Mouse (Mus musculus) macrophage (primary cell): ENCODE data around the gene Shf. TPM values are rescaled to one million over a fixed set of nuclear protein-coding genes. Genes with fewer than 3 reads are reported as not detected.

Experiments used
- H3K27ac ChIP-seq: fragments of 350-480 bp; formaldehyde crosslinking; 2 replicates; pipeline ENCODE4 v1.9.0; 2021
- H3K36me3 ChIP-seq: fragments of 350-480 bp; formaldehyde crosslinking; 2 replicates; pipeline ENCODE4 v1.9.0; 2021; ENCODE audit errors: inconsistent target
- H3K4me3 ChIP-seq: fragments of 350-480 bp; formaldehyde crosslinking; 2 replicates; pipeline ENCODE4 v1.9.0; 2021; ENCODE audit errors: inconsistent target
- H3K79me2 ChIP-seq: fragments of 350-480 bp; formaldehyde crosslinking; 2 replicates; pipeline ENCODE4 v1.9.0; 2021; ENCODE audit errors: inconsistent target
- WGBS: methylation state at CpG from one replicate; pipeline ENCODE4 v1.1.7; 2026; ENCODE audit warnings: inconsistent platforms; ENCODE audit not compliant: missing documents; 5-methylcytosine and 5-hydroxymethylcytosine counted together
- polyA plus RNA-seq: library from polyadenylated mRNA; stranded (reverse); fragments of 250-400 nt; gene quantifications from 3 replicates; pipeline ENCODE4 v1.2.4, GENCODE M21; 2018; ENCODE audit warnings: inconsistent platforms

The Shf gene
- polyA plus RNA-seq, 1 experiment from 2014 or later = 0.98 TPM

- no peaks in the 10 kb centered on the region for H3K36me3 ChIP-seq
- WGBS = 90% methylated on average over 13 of the region's 13 CpGs
- H3K27ac ChIP-seq = no peak overlapping the region
- no peaks in the 10 kb centered on the region for H3K79me2 ChIP-seq
- no peak overlapping the region for H3K4me3 ChIP-seq
Observed at GRCm38 (mm10) chr2:122362622-122363523, 6.1 kb downstream of the Shf start.

DNA sequence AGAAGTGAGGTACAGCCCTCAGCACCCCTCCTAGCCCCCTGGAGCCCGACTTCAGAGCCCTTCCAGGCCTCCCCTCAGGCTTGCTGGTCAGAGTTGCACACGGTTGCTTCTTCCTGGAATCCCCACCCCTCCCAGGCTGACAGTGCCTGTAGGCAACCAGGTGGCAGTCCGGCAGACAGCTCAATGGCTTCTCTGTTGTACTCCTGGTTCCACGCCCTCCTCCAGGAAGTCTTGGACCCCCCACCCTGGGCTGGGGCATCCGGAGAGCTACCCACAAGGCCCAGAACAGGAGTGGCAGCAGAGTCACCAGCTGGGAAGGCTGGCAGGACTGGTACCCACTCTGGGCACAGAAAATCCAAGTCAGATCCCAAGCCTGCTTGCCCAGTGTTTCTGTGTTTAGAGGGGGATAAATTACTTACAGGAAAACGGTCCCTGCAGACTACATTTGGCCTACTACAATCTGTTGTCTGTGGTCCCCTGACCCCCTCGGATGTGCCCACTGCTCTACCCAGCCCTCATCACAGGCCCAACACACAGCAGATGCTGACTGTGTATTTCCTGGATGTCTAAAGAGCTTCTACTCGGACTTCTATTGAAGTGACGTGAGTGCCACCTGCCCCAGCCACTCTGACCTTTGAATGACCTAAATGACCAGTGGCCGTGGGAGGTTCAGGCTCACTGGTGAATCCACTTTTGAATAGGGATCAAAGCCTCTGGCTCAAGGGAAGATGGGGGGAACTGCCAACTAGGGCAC, 6.9 kb downstream of the Shf start:
- Histone ChIP-seq H3K4me3 (no peak overlapping the region), H3K36me3 (no peaks in the 10 kb centered on the region), H3K27ac (no peak overlapping the region), H3K79me2 (no peaks in the 10 kb centered on the region)
- WGBS = 71% methylated on average over 10 of the region's 10 CpGs

GRCm38 (mm10) chr2:122361181-122361580, 7.8 kb downstream of the Shf start:
- H3K27ac ChIP-seq = no peak overlapping the region
- no peaks in the 10 kb centered on the region for H3K79me2 ChIP-seq
- no peaks in the 10 kb centered on the region for H3K36me3 ChIP-seq
- no peak overlapping the region for H3K4me3 ChIP-seq
- WGBS = 40% methylated on average over 6 of the region's 6 CpGs

GRCm38 (mm10) chr2:122360310-122360709, 8.7 kb downstream of the Shf start:
- H3K36me3 ChIP-seq = no peaks in the 10 kb centered on the region
- 99% methylated on average over 6 of the region's 6 CpGs for WGBS
- H3K4me3 ChIP-seq = no peak overlapping the region
- H3K79me2 ChIP-seq = no peaks in the 10 kb centered on the region
- H3K27ac ChIP-seq = no peak overlapping the region

- no peaks in the 10 kb centered on the region for H3K36me3 ChIP-seq
- WGBS = 80% methylated on average over 3 of the region's 3 CpGs
- H3K27ac ChIP-seq = no peak overlapping the region
- no peaks in the 10 kb centered on the region for H3K79me2 ChIP-seq
- H3K4me3 ChIP-seq = no peak overlapping the region
Observed at GRCm38 (mm10) chr2:122356187-122356586, 12.8 kb downstream of the Shf start.

- Histone ChIP-seq H3K27ac (no peak overlapping the region), H3K36me3 (no peaks in the 10 kb centered on the region), H3K79me2 (no peaks in the 10 kb centered on the region), H3K4me3 (no peak overlapping the region)
- 97% methylated on average over 5 of the region's 5 CpGs for WGBS
Observed at GRCm38 (mm10) chr2:122355389-122355788, 13.6 kb downstream of the Shf start.

GRCm38 (mm10) chr2:122354191-122354929, 14.6 kb downstream of the Shf start:
- no peak overlapping the region for H3K27ac ChIP-seq
- H3K79me2 ChIP-seq = no peaks in the 10 kb centered on the region
- no peak overlapping the region for H3K4me3 ChIP-seq
- H3K36me3 ChIP-seq = no peaks in the 10 kb centered on the region
- WGBS = 93% methylated on average over 12 of the region's 12 CpGs

GRCm38 (mm10) chr2:122353765-122354164, 15.2 kb downstream of the Shf start:
- H3K4me3 ChIP-seq = no peak overlapping the region
- H3K36me3 ChIP-seq = no peaks in the 10 kb centered on the region
- 92% methylated on average over 7 of the region's 8 CpGs for WGBS
- H3K27ac ChIP-seq = no peak overlapping the region
- H3K79me2 ChIP-seq = no peaks in the 10 kb centered on the region

- Histone ChIP-seq H3K79me2 (no peaks in the 10 kb centered on the region), H3K4me3 (no peak overlapping the region), H3K36me3 (no peaks in the 10 kb centered on the region), H3K27ac (no peak overlapping the region)
- WGBS = 96% methylated on average over 6 of the region's 6 CpGs
Observed at GRCm38 (mm10) chr2:122352992-122353391, 16.0 kb downstream of the Shf start.

GRCm38 (mm10) chr2:122351931-122352329, 17.0 kb downstream of the Shf start:
- Histone ChIP-seq H3K79me2 (no peaks in the 10 kb centered on the region), H3K36me3 (no peaks in the 10 kb centered on the region), H3K27ac (no peak overlapping the region), H3K4me3 (no peak overlapping the region)
- WGBS = 73% methylated on average over 4 of the region's 4 CpGs

DNA sequence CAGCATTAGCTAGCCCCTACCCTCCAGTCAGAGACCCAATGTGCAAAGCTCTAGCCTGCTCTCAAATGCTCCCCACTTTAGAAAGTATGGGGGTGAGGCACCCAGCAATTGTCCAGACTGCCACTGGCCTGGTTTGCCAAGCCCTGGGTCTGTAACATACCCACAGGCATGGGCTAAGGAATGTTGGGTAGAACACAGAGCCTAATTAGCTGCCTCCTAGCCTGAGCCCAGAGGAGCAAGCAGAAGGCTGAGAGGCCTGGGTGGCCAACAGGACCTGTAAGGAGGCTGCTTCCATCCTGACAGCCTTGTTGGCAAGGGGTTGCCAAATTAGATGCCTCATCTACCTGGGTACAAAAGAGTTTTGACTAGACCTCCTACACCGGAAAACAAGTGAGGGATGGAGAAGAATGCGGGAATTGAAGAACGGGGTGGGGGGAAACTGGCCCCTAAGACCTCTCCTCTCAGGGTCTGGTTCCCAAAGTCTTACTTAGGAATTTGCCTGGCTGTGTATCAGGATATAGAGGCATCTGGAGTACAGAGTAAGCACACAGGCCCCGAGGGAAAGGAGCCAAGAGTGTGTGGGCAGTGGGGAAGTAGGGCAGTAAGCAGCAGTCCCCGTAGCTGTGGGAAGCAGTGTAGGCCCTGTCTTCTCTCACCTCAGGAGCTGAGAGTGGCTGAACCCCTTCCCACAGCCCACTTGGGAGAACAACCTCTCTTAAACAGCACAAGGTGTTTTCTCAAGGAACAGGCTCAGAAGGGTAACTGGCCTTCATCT, 17.6 kb downstream of the Shf start:
- 67% methylated on average over 5 of the region's 5 CpGs for whole genome bisulfite sequencing
- no peak overlapping the region for H3K4me3 ChIP-seq
- no peaks in the 10 kb centered on the region for H3K79me2 ChIP-seq

GRCm38 (mm10) chr2:122349136-122349785, 19.7 kb downstream of the Shf start:
- peak overlapping the region; percentile 14; the same call in 1 of the 2 replicates for H3K4me3 ChIP-seq
- 38% methylated on average over 14 of the region's 14 CpGs for WGBS
- H3K27ac ChIP-seq = no peak overlapping the region
- H3K79me2 ChIP-seq = no peaks in the 10 kb centered on the region
- no peaks in the 10 kb centered on the region for H3K36me3 ChIP-seq

More for the DNA sequence above, 17.6 kb downstream of the Shf start:
- no peak overlapping the region for H3K27ac ChIP-seq
- no peaks in the 10 kb centered on the region for H3K36me3 ChIP-seq

DNA sequence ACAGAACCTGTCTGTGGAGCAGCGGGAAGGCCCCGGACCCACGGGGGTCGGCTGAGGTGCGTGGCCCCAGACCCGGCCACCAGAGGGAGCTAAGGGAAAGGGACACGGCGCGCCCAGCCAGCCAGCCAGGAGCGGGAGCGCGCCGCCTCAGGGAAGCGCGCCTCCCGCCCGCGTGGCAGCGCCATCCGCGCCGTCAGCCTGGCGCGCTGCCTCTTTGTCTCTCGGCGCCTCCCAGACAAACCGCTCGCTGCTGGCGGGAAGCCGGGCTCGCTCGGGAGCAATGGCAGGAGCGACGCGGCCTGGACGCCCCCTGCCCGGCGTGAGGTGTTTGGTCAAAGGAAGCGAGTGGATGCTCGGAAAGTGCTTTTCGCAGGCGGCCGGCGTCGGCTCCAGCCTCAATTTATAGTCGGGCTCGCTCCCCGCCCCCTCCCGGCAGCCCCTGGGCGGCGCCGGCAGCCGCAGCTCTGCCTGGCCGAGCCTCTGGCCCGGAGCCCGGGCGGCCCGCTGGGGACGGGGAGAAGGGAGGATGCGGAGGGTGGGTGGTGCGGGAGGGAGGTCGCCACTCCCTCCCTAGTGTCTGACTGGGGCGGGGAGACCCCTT, 20.3 kb downstream of the Shf start:
- Histone ChIP-seq H3K4me3 (peak overlapping the region; percentile 14; the same call in 1 of the 2 replicates), H3K79me2 (no peaks in the 10 kb centered on the region), H3K36me3 (no peaks in the 10 kb centered on the region), H3K27ac (no peak overlapping the region)
- 3% methylated on average over 60 of the region's 63 CpGs for WGBS
